Mouse (Mus musculus) testis, postnatal 10 days (tissue): ENCODE data around the gene Sostdc1.
A peak's percentile ranks its signal among the peaks of the same experiment; 100 is the strongest.

ENCODE experiments used
- DNase-seq: peaks from one replicate; pipeline ENCODE4 v3.0.0; 2021; ENCODE audit warnings: low spot score

Gene Sostdc1

DNA sequence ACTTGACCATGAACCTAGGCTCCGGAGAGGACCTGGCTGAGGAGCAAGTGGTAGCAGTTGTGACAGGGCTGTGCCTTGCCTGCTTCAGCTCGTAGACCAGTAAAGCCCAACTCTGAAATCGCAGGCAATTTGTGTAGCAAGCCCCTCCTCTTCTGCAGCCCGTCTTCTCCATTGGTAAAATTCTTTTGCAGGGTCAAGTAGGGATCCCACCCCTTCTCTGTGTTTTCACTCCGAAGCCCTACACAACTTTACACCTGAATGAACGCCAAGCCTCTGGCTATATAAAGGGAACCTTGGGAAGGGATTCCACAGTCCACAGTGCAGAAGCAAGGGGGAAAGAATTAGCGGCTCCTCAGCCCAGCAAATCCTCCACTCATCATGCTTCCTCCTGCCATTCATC is at the start of gene Sostdc1:
TSS of gene Sostdc1 (plus strand) at position 224 of the 400 bp plus-strand sequence.
- DNase-seq: no peak

DNA sequence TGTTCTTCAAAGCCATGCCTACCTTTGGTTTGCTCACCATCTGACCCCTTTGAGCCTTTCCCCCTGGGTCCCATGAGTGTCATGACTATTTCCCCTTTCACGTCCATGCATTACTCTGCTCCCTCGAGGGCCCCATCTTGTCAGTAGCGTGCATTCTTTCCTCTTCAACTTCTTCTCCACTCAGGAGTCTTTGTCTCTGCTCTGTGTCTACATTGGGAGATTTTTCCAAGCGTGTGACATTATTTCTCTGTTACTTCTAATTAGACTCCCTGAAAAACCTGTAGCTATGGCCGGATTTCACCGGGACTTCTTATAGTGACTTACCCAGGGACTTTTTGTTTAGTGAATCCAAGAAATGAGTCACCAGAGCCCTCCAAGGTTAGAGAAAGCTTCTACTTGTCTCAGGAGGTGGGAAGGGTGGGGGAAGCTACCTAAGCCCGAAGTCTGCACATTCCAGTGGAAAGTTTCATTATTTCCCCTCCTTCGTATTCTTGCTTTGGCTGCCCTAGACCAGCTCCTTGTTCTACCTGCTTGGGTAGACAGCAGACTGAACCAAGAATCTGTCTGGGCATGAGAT is 46.2 kb upstream of the Sostdc1 start:
- no peak for DNase-seq

DNA sequence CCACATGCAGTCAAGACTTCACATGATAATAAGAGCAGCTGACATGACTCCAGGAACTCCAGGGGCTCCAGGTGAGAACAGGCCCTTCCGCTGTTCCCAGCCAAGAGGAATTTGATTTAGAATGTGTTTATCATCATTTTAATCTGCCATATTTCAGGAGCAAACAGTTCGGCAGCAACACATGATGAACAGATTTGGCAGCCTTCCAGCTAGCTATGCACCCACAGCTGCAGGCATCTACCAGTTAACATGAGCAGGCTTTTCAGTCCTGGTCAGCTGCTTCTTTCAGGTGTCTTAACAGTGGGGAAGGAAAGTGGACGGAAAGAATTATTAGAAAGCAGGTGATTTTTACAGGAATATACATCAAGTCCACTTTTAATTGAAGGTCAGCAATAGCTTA is 39.1 kb upstream of the Sostdc1 start:
- DNase-seq: no peak

DNA sequence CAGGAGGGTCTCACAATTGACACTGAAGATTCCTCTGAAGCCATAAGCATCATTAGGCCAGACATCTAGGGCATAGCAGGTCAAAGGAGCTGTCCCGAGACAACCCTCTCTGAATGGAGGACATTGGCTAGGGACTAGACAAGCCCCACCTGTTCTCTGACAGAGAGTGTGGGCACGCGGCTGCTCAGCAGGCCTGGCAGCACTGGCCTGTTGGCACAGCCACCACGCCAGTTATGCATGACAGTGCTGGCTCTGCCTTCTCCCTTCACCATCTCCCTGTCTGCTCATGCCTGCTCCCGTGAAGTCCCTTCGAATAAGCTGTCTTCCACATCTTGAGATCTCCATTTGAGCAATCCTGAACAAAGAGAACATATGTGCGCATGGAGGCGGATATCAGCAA is 24.3 kb upstream of the Sostdc1 start:
- DNase-seq: no peak

DNA sequence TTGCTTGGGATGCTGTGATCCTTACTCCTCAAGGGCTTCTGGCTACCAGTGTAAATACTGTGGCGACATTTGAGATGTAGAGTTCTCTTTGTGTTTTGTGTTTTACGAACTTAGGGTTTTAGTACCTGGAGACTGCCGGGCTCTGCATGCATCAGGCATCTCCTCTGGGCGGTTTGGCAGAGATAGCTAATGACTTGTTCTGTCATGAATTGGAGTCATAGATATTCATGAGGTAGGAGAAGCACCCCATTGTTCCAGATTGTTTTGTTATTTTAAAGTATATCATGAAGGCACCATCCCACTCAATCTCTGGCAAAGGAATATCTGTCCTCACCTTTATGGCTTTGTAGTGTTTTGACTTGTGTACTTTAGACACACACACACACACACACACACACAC is 23.5 kb upstream of the Sostdc1 start:
- DNase-seq: no peak

DNA sequence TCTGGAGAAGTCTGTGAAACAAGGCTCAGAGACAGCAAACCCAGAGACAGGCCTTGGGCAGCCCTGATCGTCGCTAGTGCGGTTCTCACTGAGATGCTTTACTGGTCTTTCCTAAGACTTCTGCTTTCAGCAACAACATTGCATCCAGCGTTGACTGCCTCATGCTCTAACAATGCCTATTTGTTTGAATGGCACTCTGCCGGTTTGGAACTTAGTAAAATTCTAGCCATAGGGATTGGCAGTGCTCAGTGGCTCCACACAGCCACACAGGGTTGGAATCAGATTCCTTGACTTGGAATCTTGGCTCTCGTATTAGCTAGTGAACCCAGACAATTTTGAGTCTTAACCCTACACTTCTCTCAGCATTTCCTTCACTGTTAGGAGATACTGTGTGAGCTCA is 22.6 kb upstream of the Sostdc1 start:
- no peak for DNase-seq

DNA sequence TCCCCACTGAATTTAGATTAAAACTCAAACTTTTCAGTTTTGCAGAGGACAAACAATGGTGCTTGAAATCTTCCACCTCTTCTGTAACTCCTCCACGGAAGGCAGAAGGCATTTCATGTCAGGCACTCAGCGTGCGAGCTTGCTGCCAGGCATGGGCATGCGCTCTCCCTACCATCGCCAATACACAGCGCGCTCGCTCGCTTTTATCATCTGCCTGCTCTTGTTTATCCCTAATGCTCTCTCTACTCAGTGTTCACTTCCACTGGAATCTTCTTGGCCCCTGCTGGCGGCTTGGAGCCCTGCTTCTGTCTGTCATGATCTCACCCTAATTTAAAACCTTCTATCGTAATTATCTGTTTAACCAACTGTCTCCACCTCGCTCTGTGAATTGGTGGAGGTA is 11.6 kb upstream of the Sostdc1 start:
- no peak for DNase-seq

DNA sequence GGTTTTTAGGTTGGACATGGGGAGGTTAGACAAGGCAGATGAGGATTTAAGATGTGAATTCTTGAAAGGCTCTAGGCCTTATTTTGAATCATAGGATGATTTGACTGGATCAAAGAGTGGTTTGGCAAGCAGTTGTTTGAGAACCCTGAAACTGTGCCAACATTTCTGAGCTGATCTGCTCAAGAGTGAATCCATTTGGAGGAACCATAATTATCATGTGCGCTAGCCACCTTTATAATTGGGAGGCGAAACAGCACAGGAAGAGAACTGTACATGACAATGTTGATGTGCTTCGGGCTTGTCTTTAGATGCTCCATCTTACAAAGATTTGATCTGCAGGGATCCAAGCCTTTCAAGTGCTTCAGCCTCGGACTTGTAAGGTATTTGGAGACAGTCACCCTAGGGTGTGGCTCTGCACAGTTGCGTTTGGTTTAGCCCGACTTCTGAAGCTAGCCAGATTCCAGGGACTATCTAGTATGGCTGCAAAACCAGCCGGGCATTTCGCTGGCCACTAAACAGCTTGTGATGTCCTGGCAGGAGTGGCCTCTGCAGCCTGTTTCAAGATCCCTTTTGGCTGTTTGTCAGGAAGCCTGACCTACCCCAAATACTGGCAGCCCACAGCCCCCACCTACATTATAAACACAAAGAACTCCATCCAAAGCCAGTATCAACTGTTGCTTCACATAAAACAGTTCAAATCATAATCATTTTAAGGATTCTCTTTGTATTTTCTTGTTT is 10.9 kb upstream of the Sostdc1 start:
- DNase-seq: no peak

DNA sequence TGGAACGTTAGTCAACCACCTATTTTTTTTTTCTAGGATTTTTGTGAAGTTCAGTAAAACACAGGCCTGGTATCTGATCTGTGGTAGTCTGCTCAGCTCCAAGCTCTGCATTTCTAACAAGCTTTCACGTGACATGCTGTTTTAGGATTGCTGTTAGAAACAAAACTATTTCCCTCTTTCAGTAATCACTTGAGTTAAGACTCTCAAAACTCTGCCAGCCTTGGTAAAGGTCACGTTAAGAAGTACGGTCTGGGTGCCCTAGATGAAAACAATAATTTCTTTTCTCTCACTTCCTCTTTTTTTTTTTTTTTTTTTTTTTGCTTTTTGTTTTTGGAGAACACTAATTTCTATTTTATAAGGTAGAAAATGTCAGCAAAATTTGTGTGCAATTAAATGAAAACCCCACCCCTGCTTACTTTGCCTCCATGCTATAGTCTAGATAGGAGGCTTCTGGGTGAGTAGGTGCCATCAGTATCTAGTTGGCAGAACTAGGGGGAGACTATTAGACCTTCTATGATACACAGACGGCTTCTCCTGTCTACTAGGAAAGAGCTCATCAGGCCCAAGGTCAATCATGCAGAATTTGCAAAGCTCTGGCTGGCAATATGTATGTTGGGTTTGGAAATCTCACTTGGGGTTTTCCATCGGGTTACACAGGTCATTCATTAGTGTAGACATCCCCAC is 5.1 kb upstream of the Sostdc1 start:
- DNase-seq: no peak

DNA sequence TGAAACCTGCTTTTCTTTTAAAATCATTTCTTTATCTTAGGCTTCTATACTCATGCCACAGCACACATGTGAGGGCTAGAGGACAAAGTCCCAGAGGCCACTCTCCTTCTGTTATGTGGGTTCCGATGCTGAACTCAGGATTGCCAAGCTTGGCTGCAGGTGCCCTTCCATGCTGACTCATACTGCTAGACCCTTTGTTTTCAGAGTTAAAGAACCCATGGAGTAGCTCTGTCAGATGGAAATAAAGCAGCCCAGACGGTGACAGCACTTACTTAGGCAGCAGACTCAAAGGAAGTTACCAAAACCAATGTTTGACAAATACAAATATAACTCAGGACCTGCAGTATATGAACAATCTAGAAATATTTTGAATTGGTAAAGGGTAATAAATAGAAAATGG is 924 bp upstream of the Sostdc1 start:
- DNase-seq: no peak

DNA sequence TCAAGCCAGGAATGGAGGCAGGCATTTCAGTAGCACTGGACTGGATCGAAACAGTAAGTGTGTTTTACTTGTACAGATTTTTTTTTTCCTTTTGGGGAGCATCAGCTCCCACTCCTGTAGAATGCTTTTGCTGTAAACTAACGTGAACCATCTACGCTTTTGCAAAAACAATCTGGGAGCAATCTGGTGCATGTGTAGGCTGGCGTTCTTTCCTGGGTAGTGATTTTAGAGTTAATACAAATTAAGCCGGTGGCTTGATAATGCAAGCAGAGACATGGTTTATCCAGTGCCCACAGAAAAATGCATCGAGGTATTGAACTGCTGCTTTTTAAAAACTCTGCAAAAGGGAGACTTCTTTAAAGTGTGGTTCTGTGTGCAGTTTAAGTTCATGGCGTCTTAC is 507 bp downstream of the Sostdc1 start:
- DNase-seq: no peak

DNA sequence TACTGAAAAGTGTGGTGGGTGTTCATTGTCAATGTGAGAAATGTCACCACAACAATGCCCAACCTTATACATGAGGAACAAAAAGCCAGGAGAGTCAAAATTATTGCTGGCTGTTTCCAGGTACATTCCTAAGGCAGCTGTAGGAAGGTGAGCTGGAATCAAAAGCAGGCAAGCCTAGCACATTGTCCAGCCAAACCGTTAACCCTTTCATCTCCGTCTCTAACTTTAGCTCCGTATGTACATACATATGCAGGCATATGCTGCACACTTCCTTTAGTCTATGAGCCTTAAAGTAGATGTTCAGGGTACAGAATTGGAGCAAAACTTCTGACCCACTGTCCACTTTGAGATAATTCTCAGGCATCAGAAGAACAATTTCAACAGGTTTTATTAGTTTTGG is 1.6 kb downstream of the Sostdc1 start:
- DNase-seq: no peak

DNA sequence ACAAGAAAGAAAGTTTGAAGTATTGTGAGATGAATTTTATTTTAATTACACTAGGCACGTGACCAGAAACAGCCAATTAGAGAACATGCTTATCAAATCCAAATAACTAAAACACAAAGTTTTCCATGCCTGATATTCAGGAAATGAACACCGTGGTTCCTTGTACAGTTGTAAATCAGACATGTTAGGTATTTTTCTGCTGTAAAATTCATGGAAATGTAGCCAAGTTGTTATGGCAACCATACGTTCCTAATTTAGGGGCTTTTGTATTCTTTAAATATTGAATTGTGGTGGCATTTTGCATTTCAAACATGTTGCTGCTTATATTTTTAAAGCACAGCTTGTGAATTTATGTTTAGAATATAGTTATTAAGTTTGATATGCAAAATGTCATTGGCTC is 2.1 kb downstream of the Sostdc1 start:
- DNase-seq: no peak

DNA sequence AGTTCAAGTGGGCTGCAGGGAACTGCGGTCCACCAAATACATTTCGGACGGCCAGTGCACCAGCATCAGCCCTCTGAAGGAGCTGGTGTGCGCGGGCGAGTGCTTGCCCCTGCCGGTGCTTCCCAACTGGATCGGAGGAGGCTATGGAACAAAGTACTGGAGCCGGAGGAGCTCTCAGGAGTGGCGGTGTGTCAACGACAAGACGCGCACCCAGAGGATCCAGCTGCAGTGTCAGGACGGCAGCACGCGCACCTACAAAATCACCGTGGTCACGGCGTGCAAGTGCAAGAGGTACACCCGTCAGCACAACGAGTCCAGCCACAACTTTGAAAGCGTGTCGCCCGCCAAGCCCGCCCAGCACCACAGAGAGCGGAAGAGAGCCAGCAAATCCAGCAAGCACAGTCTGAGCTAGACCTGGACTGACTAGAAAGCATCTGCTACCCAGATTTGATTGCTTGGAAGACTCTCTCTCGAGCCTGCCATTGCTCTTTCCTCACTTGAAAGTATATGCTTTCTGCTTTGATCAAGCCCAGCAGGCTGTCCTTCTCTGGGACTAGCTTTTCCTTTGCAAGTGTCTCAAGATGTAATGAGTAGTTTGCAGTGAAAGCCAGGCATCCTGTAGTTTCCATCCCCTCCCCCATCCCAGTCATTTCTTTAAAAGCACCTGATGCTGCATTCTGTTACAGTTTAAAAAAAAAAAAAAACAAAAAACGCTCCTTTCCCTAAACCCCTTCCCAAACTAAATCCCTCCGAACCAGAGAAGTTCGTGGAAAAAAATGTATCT is 3.3 kb downstream of the Sostdc1 start:
- DNase-seq: peak; percentile 43

DNA sequence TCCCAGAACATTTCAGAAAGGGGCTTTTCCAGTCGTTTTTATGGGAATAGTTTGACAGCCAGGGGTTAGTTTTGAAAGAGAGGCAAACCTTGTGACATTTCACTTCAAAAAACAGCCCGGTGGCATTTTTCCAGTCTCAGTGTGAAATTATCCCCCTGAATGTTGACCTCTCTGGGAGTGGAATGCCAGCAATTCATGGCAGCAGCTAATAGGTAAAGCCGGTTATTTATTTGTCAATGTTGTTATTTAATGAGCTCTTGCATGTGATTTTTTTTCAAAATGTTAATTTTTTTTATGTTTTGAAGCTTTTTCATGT is 3.8 kb downstream of the Sostdc1 start:
- DNase-seq: no peak

DNA sequence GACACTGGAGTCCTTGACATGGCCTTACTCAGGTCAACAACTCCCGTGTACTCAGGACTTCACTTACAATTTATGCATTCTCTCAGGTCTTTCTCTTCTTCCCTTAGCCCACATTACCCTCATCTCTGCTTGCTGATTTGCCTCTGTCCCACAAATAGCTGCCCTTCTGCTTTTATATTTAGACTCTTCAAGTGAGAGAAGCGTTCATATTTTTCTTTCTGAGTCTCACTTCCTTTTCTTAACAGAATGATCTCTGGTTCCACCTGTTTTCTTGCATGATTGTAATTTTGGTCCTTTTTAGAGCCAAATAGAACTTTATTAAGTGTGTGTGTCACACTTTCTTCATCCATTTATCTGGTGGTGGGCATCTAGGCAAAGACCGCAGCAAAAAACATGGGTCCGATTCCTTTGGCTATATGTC is 12.2 kb downstream of the Sostdc1 start:
- DNase-seq: no peak

DNA sequence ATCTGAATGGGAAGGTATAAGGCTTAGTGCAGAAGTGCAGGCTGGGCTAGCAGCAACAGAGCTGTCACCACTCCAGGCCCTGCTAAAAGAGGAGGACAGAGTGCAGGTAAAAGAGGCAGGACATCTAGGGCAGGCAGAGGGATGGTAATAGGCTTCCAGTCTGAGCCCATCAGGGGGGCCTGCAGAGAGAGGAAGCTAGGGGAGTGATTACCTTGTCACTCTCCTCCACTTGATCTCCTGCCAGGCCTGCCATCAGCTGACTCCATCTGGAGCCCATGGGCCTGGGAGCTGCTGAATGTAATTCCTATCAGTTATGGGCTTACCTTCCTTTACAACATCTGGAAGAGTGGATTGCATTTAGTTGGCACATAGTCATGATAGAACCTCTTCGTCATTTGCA is 18.7 kb downstream of the Sostdc1 start:
- no peak for DNase-seq

DNA sequence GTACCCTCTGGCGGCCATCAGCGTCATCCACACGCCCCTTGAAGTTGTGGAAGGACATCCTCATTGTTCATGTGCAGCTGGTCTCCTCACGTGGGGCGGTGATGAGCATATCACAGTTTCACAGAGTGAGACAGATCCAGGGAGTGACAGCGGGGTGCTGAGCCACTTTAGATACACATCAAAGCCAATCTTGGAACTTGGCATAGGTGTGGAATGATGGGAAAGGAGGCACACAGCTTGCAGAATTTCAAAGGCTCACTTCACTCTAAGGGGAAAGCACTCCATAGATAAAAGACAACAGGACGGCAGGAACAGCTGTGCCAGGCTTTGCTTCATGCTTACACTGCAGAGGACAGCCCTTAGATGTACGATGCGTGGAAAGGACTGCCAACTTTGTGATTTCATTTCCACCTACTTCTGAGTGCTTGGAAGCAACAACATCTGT is 19.9 kb downstream of the Sostdc1 start:
- DNase-seq: no peak

DNA sequence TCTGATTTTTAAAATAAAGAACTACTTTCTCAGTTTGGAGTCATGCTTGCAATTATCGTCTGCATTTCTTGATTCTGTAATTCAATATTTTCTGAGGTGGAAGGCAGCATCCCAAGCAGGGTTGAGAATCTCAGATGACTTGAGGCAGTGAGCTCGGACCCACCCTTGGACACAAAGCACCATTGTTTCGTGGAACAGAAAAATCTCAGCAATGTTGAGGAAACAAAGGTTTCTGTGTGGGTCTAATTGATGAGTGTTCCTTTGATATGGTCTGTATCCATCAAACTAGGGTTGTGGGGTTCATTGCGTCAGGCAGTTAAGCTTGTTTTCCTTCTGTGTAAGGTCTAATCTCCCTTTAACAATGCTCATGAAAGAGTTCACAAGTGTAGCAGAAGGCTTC is 30.2 kb downstream of the Sostdc1 start:
- DNase-seq: no peak

DNA sequence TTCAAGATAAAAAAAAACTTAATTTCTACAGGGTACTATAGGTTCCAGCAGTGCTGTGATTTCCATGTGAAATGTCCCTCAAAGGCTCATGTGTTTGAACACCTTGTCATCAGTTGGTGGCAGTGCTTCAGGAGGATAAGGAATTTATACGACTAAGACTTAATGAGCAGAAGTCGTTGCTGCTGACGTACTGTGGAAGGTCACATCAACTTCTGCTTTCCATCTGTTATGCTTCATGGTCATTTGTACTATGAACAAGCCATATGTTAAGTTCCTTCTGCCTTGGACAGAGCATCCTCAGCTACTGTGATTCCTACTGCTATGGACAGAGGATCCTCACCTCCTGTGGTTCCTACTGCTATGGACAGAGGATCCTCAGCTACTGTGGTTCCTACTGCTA is 46.1 kb downstream of the Sostdc1 start:
- no peak for DNase-seq

DNA sequence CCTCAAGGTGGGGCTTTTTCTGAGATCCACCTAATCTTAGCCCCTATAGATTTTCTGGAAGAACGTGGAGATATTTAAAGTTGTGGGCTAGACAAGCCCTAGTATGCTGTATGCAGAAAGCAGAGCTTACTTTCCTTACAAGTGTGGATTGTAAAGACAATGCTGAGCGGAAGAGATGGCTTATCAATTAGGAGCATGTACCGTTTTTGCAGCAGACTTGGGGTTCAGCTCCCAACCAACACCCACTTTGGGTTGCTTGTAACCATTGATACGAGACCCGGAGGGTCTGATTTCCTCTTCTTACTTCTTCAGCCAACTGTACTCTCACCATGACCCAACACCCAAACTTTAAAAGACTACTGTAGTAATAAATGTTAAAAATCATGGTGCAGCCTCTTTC is 46.8 kb downstream of the Sostdc1 start:
- no peak for DNase-seq

DNA sequence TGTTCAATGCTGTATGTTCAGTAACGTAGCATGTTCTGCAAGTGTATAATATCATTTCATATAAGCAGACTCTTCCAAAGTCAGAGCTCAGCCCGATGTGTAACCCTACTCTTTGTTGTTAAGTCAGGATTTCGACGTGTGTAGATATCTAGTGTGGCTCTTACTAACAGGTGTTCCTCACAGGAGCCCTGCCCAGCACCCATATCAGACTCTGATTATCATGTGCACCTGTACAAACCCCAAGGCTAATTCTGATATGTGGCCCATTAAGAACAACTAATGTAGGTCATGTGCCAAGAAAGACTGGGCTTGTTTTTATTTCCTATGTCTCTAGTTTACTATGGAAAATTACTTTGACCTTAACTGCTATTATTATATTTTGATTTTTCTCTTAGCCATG is 50.1 kb downstream of the Sostdc1 start:
- no peak for DNase-seq
